Mouse (Mus musculus) fat pad, adult 2 months (tissue): ENCODE measurements around the gene Cadm4.

Experiments used
- DNase-seq: peaks from one replicate; pipeline ENCODE4 v3.0.0-alpha.2; 2011; ENCODE audit warnings: low read depth, low spot score; ENCODE audit errors: extremely low read depth

Cadm4 gene

GRCm38 (mm10) chr7:24481474-24482207, at the start of gene Cadm4:
Gene Cadm4, plus strand, starts transcription at chr7:24482023.
- no peak for DNase-seq

DNA sequence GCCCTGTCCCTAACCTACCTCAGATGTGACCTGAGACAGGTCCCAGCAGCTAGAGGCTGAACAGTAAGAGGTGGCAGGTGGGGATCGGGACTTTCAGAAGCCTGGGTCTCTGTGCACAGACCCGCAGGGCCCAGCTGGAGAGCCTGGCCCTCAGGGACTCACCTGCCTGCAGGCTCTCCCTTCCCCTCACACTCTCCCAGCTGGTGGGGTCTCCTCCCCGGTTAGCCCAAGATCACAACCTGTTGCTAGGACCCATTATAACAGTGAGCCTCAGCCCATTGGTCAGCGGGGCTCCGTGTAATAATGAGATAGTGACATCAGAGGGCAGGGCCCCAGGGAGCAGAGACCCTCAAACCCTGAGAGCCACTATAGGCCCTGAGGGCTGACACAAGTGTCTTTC, 46.5 kb upstream of the Cadm4 start:
- no peak for DNase-seq

GRCm38 (mm10) chr7:24437981-24438380, 43.8 kb upstream of the Cadm4 start:
- DNase-seq: no peak

DNA sequence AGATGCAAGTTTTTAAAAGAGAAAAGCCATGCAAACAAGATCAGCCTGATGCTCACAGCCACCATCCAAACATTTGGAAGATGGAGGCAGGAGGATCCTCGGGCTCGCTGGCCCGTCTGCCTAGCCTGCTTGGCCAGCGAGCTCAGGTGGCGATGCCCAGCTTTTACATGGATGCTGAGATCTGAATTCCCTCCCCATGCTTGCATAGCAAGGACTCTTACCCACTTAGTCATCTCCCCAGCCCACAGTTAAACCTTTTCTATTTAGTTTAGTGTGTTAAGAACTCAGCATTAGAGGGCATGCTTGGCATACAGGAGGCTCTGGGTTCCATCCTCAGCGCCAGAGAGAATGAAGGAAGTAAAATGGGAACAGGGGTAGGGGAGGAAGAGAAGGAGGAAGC, 42.6 kb upstream of the Cadm4 start:
- DNase-seq: no peak

- DNase-seq: no peak
Observed at GRCm38 (mm10) chr7:24439891-24440290, 41.9 kb upstream of the Cadm4 start.

DNA sequence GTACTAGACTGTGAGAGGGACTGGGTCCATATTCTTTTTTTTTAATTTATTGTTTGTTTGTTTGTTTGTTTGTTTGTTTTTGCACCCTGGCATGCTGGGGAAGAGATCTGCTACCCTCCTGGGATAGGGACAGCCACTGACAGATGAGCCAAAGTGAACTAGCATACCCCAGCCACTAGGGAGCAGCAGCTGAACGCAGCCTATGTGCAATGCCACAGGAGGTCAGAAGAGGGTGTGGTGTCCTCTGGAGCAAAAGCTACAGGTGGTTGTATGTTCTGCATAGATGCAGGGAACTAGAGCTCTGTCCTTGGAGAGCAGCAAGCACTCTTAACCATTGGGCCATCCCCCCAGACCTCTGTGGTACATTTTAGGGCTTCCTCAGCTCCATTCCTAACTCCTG, 40.0 kb upstream of the Cadm4 start:
- no peak for DNase-seq

- DNase-seq: no peak
Observed at GRCm38 (mm10) chr7:24442313-24442712, 39.5 kb upstream of the Cadm4 start.

DNA sequence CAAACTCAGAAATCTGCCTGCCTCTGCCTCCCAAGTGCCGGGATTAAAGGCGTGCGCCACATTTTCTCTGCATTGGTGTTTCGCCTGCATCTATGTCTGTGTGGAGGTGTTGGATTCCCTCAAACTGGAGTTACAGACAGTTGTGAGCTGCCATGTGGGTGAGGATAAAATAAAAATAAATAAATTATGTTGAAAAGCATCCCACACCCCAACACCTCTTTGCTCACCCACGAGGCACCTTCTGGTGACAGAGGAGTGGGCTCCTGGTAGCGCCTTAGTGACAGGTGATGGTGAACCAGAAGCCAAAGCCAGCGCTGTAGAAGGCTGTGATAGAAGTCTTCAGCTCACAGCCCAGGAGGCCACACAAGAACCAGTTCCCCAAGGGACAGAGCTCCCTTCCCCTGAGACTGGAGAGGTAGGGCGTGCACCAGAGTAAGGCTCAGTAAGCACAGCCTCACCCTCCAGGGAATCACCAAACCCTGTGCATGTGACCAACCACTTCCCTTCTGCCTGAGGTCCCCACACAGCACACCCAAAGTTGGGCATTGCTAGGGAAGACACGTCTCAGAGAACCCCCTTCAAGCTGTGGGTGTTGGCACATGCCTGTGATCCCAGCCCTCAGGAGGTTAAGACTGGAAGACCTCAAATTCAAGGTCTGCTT, 36.4 kb upstream of the Cadm4 start:
- DNase-seq: no peak

DNA sequence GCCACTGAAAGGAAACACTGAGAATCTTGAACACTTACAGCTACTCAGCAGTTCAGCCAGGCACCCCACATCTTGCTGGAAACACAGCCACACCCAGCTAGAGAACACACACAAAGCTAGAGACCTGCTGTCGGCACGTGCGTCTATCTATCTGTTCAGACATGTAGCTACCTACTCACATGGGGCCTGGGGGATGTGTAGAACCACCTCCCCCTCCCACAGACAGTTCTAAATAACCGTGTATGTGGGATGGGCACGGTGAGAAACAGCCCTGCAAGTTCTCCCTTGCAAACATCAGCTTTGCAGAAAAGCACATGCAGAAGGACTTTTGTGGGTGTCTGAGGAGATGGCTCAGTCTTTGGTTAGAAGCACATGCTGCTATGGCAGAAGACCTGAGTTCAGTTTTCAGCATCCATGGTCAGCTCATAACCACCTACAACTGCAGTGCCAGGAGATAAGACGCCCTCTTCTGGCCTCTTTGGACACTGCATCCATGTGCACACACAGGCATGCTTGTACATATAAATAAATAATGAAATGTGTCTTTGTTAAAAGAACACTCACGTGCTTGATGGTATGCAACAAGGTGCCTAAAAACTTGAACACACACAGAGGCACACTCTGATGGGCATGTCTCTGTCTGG, 35.0 kb upstream of the Cadm4 start:
- no peak for DNase-seq

- peak; percentile 14 for DNase-seq
Observed at GRCm38 (mm10) chr7:24448782-24449517, 32.9 kb upstream of the Cadm4 start.

DNA sequence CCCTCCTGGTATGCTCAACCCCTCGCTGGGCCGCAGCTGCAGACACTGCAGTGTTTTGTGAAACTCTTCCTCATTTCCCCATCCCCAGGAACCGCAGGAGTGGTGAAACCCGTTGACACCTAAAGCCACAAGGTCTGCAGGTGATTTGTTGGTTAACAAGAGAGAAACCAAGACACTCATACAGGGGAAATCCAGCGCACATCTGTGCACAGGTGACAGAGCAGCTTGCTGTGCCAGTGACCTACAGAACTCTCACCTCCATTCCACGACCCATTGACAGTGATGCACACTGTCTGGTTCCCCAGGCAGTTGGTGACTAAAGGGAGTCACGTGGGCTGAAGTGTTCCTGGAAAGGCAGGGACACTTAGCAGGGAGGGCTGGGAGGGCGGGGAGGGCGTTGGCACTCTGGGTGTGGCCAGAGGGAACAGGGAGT, 31.2 kb upstream of the Cadm4 start:
- DNase-seq: no peak

- DNase-seq: no peak
Observed at GRCm38 (mm10) chr7:24451855-24452311, 29.9 kb upstream of the Cadm4 start, which contains the start of gene Irgc1. Gene Irgc1, minus strand, starts transcription at chr7:24452297.

DNA sequence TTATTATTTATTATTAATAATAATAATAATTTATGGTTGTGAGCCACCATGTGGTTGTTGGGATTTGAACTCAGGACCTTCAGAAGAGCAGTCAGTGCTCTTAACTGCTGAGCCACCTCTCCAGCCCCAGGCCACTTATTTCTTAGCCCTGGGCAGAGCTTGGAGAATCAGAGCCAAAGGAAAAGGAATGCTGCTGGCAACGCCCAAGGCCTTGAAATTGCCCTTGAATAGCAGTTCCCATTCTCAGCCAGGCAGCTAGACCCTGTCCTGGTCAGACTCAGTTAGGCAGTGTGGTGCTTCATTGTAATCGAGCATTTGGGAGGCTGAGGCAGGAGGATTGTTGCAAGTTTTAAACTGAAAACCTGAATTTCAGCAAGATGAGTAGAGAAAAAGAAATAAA, 27.6 kb upstream of the Cadm4 start:
- no peak for DNase-seq

- DNase-seq: no peak
Observed at GRCm38 (mm10) chr7:24455726-24456125, 26.1 kb upstream of the Cadm4 start.

GRCm38 (mm10) chr7:24457726-24458370, 24.0 kb upstream of the Cadm4 start:
- DNase-seq: no peak

GRCm38 (mm10) chr7:24459440-24459839, 22.4 kb upstream of the Cadm4 start:
- no peak for DNase-seq

DNA sequence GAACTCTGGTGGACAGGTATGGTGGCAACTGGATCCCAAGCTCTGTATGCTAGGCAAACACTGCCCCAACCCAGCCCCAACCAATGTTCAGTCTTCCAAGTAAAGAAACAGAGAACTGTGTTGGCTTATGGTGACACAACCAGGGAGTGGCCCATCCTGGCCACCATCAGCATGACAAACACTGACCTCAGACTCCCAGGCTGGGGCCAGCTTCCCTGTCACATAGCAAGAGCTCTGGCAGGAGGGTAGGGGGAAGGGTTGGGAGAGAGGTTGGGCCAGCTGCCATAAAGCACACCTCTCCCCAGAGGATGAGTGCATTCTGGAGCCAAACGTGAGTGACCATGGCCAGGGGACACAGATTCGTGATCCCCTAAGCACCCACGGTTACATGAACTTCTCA, 22.0 kb upstream of the Cadm4 start:
- no peak for DNase-seq

- no peak for DNase-seq
Observed at GRCm38 (mm10) chr7:24461376-24462051, 20.3 kb upstream of the Cadm4 start.

- DNase-seq: no peak
Observed at GRCm38 (mm10) chr7:24462388-24463319, 19.2 kb upstream of the Cadm4 start, which contains the start of gene Plaur. Gene Plaur, plus strand, starts transcription at chr7:24462484.
